Mouse (Mus musculus) bone marrow macrophage, adult 2 months (primary cell): ENCODE results near the gene Ankrd53.

ENCODE experiments used
- CTCF ChIP-seq: IDR thresholded peaks from 2 replicates; pipeline ENCODE4 v1.5.1; 2012; ENCODE audit warnings: low read depth, mild to moderate bottlenecking, low read length, moderate library complexity
- POLR2A ChIP-seq: IDR thresholded peaks from 2 replicates; pipeline ENCODE4 v1.6.1; 2012; ENCODE audit warnings: mild to moderate bottlenecking, low read depth, low read length, borderline replicate concordance

GRCm38 (mm10) chr6:83714221-83715123, 48.0 kb upstream of the Ankrd53 start:
- TF ChIP-seq CTCF, result no peak
- no peak for TF ChIP-seq POLR2A
